Mouse (Mus musculus) kidney, adult 2 months (tissue): ENCODE measurements at regions not wholly inside any gene's neighbourhood (a gene's known extent, or its start where the extent isn't known, plus 50 kb on each side); places are given as distances from the start of the nearest gene placed in this dataset.

Source experiments
- DNase-seq: peaks from one replicate; pipeline ENCODE4 v3.0.0; 2021
- H3K27ac ChIP-seq: fragments of 200-500 bp; 2 replicates; pipeline ENCODE4 v1.5.1; 2012; ENCODE audit warnings: low read depth, low read length, control low read depth, inconsistent platforms; ENCODE audit not compliant: insufficient read depth
- H3K27me3 ChIP-seq: fragments of 200-500 bp; replicated peaks from 2 replicates; pipeline ENCODE4 v1.6.1; 2012; ENCODE audit warnings: mild to moderate bottlenecking, moderate library complexity, low read length, inconsistent platforms; ENCODE audit not compliant: control insufficient read depth, insufficient read depth
- H3K36me3 ChIP-seq: fragments of 200-500 bp; 2 replicates; pipeline ENCODE4 v1.6.1; 2012; ENCODE audit warnings: mild to moderate bottlenecking, moderate library complexity, low read length, inconsistent platforms; ENCODE audit not compliant: control insufficient read depth, insufficient read depth
- H3K4me1 ChIP-seq: fragments of 200-500 bp; 2 replicates; pipeline ENCODE4 v1.6.1; 2011; ENCODE audit warnings: low read length; ENCODE audit not compliant: control insufficient read depth, insufficient read depth
- H3K4me3 ChIP-seq: fragments of 200-500 bp; 2 replicates; pipeline ENCODE4 v1.5.1; 2011; ENCODE audit warnings: mild to moderate bottlenecking, low read depth, low read length, control low read depth; ENCODE audit not compliant: insufficient read depth
- CTCF ChIP-seq: fragments of 200-500 bp; conservative IDR thresholded peaks from 2 replicates; pipeline ENCODE4 v1.5.1; 2011; ENCODE audit warnings: low read depth, mild to moderate bottlenecking, control low read depth, low read length, moderate library complexity, mixed read lengths; ENCODE audit not compliant: insufficient read depth, insufficient read length
- POLR2A ChIP-seq: fragments of 200-500 bp; IDR thresholded peaks from one replicate; pipeline ENCODE4 v1.6.1; 2011; ENCODE audit warnings: low read depth, low read length, control low read depth
- WGBS: fragments of 180-500 bp; shearing (Covaris S2); methylation state at CpG from one replicate; pipeline ENCODE4 v1.1.7; 2018; 5-methylcytosine and 5-hydroxymethylcytosine counted together

DNA sequence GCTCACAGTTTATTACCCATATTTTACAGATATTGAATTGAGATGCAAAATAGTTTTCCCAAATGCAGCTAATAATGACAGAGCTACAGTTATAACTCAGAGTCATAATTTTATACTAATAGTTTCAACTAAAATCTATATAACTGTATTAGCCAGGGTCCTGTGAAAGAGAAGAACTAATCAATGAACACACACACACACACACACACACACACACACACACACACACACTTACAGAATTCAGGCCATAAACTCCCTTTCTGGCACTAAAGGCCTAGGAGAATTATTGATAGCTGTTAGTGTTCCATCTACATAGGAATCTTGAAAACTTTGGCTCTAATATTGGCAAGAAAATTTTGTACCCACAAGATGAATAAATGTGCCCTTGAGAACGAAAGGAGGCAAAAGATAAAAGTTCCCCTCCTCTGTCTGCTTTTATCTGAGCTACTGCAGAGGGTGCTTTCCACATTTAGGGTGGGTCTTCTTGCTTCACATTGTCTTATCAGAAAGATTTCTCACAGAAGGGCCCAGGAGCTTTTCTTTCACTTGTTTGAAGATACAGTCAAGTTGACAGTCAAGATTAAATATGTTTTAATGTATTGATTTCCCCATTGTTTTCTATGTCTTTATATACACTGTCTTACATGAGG is 236.1 kb downstream of the Dmac1 start:
- Histone ChIP-seq H3K4me1 (no peaks in the 10 kb centered on the region), H3K27me3 (no peaks in the 10 kb centered on the region), H3K36me3 (no peaks in the 10 kb centered on the region), H3K4me3 (no peak overlapping the region), H3K27ac (no peak overlapping the region)
- DNase-seq, result no peak
- 70% methylated on average over 1 of the region's 1 CpGs for WGBS
- TF ChIP-seq POLR2A, result no peak
- no peak for TF ChIP-seq CTCF
